Mouse (Mus musculus): ENCODE measurements around the gene Dnajc5g.

DNA sequence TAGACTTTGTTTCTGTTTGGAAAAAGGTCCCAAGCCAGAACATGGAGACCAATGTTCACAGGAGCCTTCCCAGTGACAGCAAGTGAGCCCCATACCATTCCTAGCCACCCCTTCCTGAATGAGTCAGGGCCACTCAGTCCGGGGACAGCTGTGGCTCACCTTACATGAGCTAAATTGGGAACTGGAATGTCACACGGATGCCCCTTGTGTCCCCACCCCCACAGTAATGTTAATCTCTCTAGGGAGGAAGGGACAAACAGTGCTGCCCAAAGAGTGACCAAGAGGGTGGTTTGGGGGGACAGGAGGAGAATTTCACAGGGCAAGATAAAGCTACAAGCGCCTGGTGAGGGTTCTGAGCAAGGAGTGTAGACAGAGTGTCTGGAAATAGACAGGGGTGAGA, 10.3 kb downstream of the Dnajc5g start, which contains the start of gene Trim54:
- TF ChIP-seq POLR2A (IDR thresholded peaks at IDR 0.05; ENCODE audit: low read depth, low read length), result no peak
- no peak for TF ChIP-seq CTCF (conservative IDR thresholded peaks at IDR 0.05; ENCODE audit: insufficient read depth, insufficient read length, low read depth, low read length)
